Mouse (Mus musculus) bone marrow macrophage, adult 2 months (primary cell): ENCODE data around the gene Olfr466.

Experiments used
- CTCF ChIP-seq: IDR thresholded peaks from 2 replicates; pipeline ENCODE4 v1.5.1; 2012; ENCODE audit warnings: low read depth, mild to moderate bottlenecking, low read length, moderate library complexity
- POLR2A ChIP-seq: IDR thresholded peaks from 2 replicates; pipeline ENCODE4 v1.6.1; 2012; ENCODE audit warnings: mild to moderate bottlenecking, low read depth, low read length, borderline replicate concordance

- no peak for TF ChIP-seq CTCF
- no peak for TF ChIP-seq POLR2A
Measured at GRCm38 (mm10) chr13:65137789-65138188, 12.3 kb upstream of the Olfr466 start, which contains the start of gene Olfr465-ps1.
